Mouse (Mus musculus): ENCODE measurements around the gene Mpp2.

Mpp2 gene

GRCm38 (mm10) chr11:102039487-102040137, 48.7 kb downstream of the Mpp2 start:
- in situ Hi-C loops (cut with MboI; ENCODE audit: low sequenced_read_pairs), result no loop called here

- in situ Hi-C loops (cut with MboI; ENCODE audit: low sequenced_read_pairs), result no loop called here
Measured at GRCm38 (mm10) chr11:102037789-102038188, 50.5 kb downstream of the Mpp2 start.

DNA sequence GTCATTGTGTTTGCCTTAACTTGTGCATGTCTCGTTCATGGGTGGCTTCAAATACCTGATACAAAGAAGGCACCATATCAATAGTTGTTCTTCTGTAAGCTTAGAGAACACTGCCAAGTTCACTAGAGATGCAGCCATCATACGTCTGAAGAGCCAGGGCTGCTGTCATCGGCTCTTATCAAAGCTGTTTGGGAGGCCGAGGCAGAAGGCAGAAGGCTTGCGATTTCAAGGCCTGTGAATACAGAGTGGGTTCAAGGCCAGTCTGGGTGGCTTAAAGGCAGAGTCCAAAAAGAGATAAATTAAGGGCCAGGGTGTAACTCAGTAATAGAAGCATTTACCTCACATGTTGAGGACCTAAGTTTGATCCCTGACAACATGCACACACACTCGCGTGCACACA, 52.0 kb downstream of the Mpp2 start:
- in situ Hi-C loops (cut with MboI; ENCODE audit: low sequenced_read_pairs), result no loop called here

- in situ Hi-C loops (cut with MboI; ENCODE audit: low sequenced_read_pairs), result no loop called here
Measured at GRCm38 (mm10) chr11:102035456-102035960, 52.8 kb downstream of the Mpp2 start.

DNA sequence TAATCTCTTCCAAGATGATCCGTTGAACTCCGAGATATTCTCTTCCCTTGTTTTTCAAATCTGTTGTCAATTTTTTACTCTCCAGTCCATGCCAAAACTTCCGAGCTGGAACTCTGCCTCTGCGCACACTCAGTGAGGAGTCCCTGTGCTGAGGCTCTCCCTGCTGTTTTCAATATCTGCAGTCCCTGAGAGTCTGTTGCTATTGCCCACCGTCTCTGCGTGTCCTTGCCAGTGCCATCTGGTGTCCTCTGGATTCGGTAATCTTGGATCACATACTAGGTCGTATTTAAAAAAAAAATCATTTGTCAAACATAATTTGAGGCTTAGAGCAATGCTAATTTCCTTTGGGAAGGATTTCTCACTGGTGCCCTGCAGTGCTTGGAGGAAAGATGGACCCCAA, 53.4 kb downstream of the Mpp2 start:
- in situ Hi-C loops (cut with MboI; ENCODE audit: low sequenced_read_pairs), result no loop called here

DNA sequence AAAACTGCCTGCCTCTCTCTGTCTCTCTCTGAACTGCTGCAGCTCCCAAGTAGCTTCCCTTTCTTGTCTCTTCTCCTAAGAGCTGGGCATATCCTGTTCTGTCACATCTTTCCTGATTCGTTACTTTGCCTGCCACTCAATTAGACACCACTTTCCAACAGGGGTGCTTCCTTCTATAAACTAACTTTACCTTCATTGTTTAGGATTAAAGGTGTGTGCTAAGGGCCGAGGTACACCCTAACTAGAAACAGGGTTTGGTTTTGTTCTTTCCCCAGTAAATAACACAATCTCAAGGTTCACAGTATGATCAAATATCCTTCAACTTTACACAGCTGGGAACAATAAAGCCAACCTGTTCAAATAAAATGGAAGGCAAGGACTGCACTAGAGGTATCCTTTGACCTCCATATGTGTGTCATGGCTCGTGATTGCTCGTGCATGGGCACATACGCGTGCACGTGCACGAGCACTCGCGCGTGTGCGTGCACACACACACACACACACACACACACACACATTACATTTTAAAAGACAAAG, 55.2 kb downstream of the Mpp2 start:
- in situ Hi-C loops (cut with MboI; ENCODE audit: low sequenced_read_pairs), result no loop called here

DNA sequence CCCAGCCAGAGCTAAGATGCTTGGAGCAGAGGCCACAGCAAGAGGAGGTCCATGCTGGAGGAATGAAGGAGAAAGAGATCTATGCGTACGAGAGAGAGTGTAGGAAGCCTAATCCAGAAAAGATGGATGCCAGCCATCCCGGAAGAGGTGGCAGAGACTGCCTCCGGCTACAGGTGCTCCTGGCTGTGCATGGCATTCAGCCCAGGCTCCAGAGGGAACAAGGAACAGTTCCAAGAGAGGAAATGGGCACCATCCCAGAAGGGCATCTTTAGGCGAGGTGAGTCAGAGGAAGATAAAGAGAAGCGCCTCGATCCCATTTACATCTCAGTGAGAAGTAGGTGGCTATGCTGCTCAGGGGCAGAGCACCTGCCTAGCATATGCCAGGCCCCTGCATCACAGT, 57.2 kb downstream of the Mpp2 start:
- in situ Hi-C loops (cut with MboI; ENCODE audit: low sequenced_read_pairs), result no loop called here

DNA sequence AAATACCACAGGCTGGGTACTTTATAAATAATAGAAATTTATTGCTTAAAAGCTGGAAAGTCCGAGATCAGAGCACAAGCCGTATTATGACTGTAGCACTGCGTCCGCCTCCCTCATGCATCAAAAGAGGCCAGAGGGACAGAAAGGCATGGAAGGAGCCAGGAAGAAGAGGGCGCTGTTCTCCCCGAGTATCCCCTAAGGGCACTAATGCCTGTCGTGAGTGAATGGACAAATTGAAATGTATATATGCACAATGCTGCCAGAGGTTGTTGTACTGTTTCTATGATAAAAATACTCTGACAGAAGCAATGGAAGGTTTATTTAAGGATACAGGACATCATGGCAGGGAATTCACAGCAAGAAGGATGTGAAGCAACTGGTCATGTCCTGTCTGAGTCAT, 58.3 kb downstream of the Mpp2 start:
- in situ Hi-C loops (cut with MboI; ENCODE audit: low sequenced_read_pairs), result no loop called here

DNA sequence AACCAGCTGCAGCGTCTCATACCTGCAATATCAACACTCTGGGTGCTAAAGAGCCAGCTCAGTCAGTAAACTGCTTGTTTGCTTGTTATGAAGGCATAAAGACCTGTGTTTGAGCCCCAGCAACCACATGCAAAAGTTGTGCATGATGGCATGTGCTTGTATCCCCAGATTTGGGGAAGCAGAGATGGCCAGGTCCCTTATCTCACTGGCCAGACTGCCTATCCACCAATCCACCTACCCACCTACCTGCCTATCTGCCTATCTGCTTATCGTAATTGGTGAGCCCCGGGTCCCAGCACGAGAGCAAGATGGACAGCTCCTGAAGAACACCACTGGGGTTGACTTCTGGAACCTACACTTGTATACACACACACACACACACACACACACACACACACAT, 59.0 kb downstream of the Mpp2 start:
- in situ Hi-C loops (cut with MboI; ENCODE audit: low sequenced_read_pairs), result no loop called here

GRCm38 (mm10) chr11:102028087-102028816, 60.1 kb downstream of the Mpp2 start, which contains the start of gene Mpp3:
Gene Mpp3, minus strand, starts transcription at chr11:102028461.
- in situ Hi-C loops (cut with MboI; ENCODE audit: low sequenced_read_pairs), result no loop called here

GRCm38 (mm10) chr11:102027361-102028017, 60.8 kb downstream of the Mpp2 start:
- in situ Hi-C loops (cut with MboI; ENCODE audit: low sequenced_read_pairs), result no loop called here

DNA sequence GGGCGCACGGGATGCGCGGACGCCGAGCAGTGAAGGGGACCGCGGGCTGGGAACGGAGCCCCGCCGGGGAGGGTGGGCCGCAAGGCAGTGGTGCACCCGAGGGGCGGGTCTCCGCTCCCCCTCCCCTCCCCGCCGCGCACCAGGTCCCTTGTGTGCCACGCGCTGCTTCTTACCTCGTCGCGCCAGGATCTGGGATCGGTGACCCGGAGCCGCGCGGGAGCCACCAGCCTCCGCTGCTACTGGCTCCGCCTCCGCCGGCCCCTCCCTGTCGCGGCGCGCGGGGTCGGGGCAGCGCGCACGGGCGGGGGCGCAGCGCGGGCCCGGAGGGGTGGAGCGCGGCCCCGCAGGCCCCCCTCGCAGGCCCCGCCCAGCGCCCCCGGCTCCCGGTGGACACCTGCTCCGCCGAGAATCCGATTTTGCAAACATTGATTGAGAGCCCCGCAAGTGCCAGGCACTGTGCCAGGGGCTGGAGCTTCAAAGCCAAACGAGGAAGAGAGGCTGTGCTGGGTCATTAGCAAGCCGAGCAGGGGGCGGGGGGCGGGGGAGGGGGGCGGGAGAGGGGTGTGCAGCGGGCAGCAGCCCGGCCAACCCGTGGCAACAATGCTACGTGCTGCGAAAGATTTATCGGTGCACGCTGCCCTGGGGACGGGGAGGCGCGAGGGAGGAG, 61.5 kb downstream of the Mpp2 start:
- in situ Hi-C loops (cut with MboI; ENCODE audit: low sequenced_read_pairs), result no loop called here

- in situ Hi-C loops (cut with MboI; ENCODE audit: low sequenced_read_pairs), result no loop called here
Measured at GRCm38 (mm10) chr11:102025991-102026660, 62.2 kb downstream of the Mpp2 start.

GRCm38 (mm10) chr11:102025354-102025753, 63.0 kb downstream of the Mpp2 start:
- in situ Hi-C loops (cut with MboI; ENCODE audit: low sequenced_read_pairs), result no loop called here

GRCm38 (mm10) chr11:102024875-102025274, 63.4 kb downstream of the Mpp2 start:
- in situ Hi-C loops (cut with MboI; ENCODE audit: low sequenced_read_pairs), result no loop called here

- in situ Hi-C loops (cut with MboI; ENCODE audit: low sequenced_read_pairs), result no loop called here
Measured at GRCm38 (mm10) chr11:102024084-102024758, 64.1 kb downstream of the Mpp2 start.

GRCm38 (mm10) chr11:102023406-102023805, 64.9 kb downstream of the Mpp2 start:
- in situ Hi-C loops (cut with MboI; ENCODE audit: low sequenced_read_pairs), result no loop called here

DNA sequence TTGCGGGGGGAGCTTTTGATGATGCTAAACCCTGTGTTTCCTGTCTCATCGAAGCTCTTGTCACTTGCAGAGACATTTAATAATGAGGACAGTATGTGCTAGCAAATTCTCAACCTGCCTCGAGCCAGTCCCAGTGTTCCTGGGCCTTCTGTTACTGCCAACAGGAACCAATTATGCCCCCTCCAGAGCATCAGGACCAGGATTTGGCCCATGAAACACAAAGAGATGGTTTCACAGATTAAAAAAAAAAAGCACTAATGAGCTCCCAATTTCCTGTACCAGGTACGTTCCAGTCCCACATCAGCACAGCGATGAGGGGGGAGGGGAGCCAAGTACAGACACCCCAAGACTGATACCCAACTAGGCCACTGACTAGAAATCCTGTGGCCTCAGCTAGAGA, 67.1 kb downstream of the Mpp2 start:
- in situ Hi-C loops (cut with MboI; ENCODE audit: low sequenced_read_pairs), result no loop called here

DNA sequence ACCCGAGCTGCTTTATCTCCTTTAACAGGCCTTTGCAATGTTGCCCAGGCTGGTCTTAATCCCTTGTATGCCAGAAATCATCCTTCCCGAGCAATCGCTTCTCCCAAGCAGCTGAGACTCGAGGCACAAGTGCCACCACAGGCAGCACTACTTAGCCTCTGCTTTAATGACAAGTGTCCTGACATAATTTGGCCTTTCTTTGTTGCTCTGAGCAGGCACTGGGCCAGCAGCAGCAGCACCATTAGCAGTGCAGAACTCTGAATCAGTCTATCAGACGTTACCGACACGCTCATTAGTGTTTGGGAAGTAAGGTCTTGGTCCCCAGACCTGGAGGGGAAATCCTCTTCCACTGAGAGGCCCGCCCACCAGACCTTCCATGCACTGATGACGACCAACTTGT, 68.6 kb downstream of the Mpp2 start:
- in situ Hi-C loops (cut with MboI; ENCODE audit: low sequenced_read_pairs), result no loop called here

DNA sequence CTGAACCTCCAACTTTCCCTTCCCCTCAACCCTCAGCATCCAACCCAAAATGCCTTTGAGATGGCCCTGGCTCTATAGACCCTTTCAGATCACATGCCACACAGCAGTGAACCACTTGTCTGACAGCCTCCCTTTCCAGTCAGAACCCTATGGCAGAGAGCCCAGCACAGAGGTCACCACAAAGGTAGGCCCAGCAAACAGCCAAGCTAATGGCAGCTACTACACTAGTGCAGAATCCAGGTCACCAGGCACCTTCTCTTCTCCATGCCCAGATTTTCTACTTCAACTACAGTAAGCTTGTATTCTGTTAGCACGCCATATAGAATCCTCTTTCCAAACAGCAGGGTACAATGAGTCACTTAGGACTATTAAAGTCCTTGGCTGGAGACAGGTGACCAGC, 72.2 kb downstream of the Mpp2 start:
- in situ Hi-C loops (cut with MboI; ENCODE audit: low sequenced_read_pairs), result no loop called here

All from CH12F3 (cell line).